Mouse (Mus musculus) stomach, postnatal 0 days (tissue): Measurements from ENCODE around the gene Gm47985. TPM values are rescaled to one million over a fixed set of nuclear protein-coding genes. Genes with fewer than 3 reads are reported as not detected.

Experiments used
- ATAC-seq: fragments of 200-750 bp; cut with Nextera tagmentation; 2 replicates; pipeline ENCODE4 v1.8.0; 2017; ENCODE audit not compliant: low FRiP score, low TSS enrichment
- DNase-seq: peaks from one replicate; pipeline ENCODE4 v3.0.0-alpha.2; 2016; ENCODE audit warnings: low spot score
- H3K27ac ChIP-seq: fragments of 300-500 bp; sonication (generic); replicated peaks from 2 replicates; pipeline ENCODE4 v1.5.1; 2014; ENCODE audit warnings: mild to moderate bottlenecking, control low read depth
- H3K27me3 ChIP-seq: fragments of 300-500 bp; sonication (generic); 2 replicates; pipeline ENCODE4 v1.6.1; 2014; ENCODE audit warnings: low read length; ENCODE audit not compliant: control insufficient read depth, insufficient read depth
- H3K36me3 ChIP-seq: fragments of 300-500 bp; sonication (generic); 2 replicates; pipeline ENCODE4 v1.6.1; 2014; ENCODE audit warnings: low read length, mixed read lengths; ENCODE audit not compliant: control insufficient read depth, insufficient read depth
- H3K4me1 ChIP-seq: fragments of 300-500 bp; sonication (generic); replicated peaks from 2 replicates; pipeline ENCODE4 v1.6.1; 2014; ENCODE audit warnings: antibody characterized with exemption; ENCODE audit not compliant: control insufficient read depth, insufficient read depth
- H3K4me2 ChIP-seq: fragments of 300-500 bp; sonication (generic); replicated peaks from 2 replicates; pipeline ENCODE4 v1.6.1; 2014; ENCODE audit warnings: low read depth, mild to moderate bottlenecking, control low read depth, moderate library complexity
- H3K4me3 ChIP-seq: fragments of 300-500 bp; sonication (generic); 2 replicates; pipeline ENCODE4 v1.5.1; 2014; ENCODE audit warnings: low read depth, low read length, control low read depth
- H3K9ac ChIP-seq: fragments of 300-500 bp; sonication (generic); 2 replicates; pipeline ENCODE4 v1.6.1; 2014; ENCODE audit warnings: mild to moderate bottlenecking, low read length, control low read depth, mixed read lengths
- H3K9me3 ChIP-seq: fragments of 300-500 bp; sonication (generic); 2 replicates; pipeline ENCODE4 v1.6.1; 2016; ENCODE audit warnings: low read length; ENCODE audit not compliant: control insufficient read depth
- CTCF ChIP-seq: IDR thresholded peaks from 2 replicates; pipeline ENCODE4 v1.5.1; 2016; ENCODE audit warnings: antibody characterized with exemption, low read depth, mild to moderate bottlenecking, moderate library complexity
- EP300 ChIP-seq: optimal IDR thresholded peaks from 2 replicates; pipeline ENCODE3; 2016; ENCODE audit warnings: antibody characterized with exemption
- WGBS: fragments of 180-500 bp; shearing (Covaris S2); extraction: QIAGEN DNeasy Blood & Tissue Kit; methylation state at CpG from one replicate; pipeline ENCODE4 v1.1.7; 2014; 5-methylcytosine and 5-hydroxymethylcytosine counted together
- polyA plus RNA-seq: library from polyadenylated mRNA; unstranded; fragments of >200 nt; fragmentation: Nextera tagmentation; extraction: Ambion mirVana; gene quantifications from 2 replicates; pipeline ENCODE4 v1.2.1, GENCODE M21; 2015

Gm47985 gene
- polyA plus RNA-seq, 1 experiment from 2014 or later = not detected

DNA sequence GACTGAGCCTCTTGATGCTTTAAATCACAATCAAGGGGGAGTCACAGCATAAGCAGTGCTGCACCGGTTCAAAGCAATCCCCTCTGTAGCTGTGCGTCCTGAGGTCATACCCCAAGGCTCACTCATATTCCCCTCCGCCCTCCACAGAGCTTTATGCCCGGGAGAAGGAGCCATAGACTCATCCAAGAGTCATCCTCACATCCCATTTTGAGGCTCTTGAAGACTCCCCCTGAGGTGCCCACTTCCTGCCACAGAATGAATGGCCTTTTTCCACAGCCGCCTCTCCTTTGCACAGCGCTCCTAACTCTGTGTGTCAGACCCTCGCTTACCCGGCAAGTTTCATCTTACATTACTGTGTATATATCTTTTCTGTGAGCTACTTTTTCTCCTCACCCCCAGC lies 45.2 kb downstream of the Gm47985 start:
- no peak for ATAC-seq
- 67% methylated on average over 8 of the region's 8 CpGs for WGBS
- no peak for TF ChIP-seq CTCF
- no peak for TF ChIP-seq EP300
- DNase-seq = no peak
- H3K9me3 ChIP-seq = no peaks in the 10 kb centered on the region
- no peaks in the 10 kb centered on the region for H3K27me3 ChIP-seq
- H3K4me1 ChIP-seq = no peaks in the 10 kb centered on the region
- H3K9ac ChIP-seq = no peak overlapping the region
- H3K4me3 ChIP-seq = no peak overlapping the region
- no peaks in the 10 kb centered on the region for H3K36me3 ChIP-seq
- H3K27ac ChIP-seq = no peak overlapping the region
- H3K4me2 ChIP-seq = no peak overlapping the region

DNA sequence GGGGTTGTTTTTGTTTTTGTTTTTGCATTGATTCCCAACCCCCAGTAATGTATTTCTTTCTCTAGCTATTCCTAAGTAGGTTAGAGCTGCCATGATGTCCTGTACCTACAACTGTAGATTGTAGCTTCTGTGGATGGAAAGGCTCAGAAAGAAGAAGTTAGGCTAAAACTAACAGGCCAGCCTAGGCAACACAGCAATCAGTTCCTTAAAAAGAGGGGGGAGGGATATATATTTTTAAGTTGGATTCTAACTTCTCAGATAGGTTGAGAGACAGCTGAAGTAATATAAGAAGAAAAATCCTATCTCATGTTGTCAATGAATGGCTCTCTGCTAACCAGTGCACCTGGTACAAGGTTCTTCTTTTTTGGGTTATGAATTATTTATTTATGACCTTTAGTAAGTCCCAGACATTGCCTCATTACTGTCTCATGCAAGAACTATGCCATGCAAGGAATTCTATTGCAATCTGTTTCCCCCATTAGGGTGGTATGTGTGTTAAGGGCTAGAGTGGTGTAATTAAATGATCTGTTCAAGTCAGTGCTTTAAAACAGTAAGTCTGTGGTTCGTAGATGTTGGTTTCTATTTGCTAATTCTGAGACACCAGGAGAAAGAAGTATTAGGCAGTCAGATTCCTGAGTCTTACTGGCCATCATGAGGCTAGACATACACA lies 46.1 kb downstream of the Gm47985 start:
- Histone ChIP-seq H3K4me3 (no peak overlapping the region), H3K4me1 (no peaks in the 10 kb centered on the region), H3K27me3 (no peaks in the 10 kb centered on the region), H3K9ac (no peak overlapping the region), H3K36me3 (no peaks in the 10 kb centered on the region), H3K4me2 (no peak overlapping the region), H3K9me3 (no peaks in the 10 kb centered on the region), H3K27ac (no peak overlapping the region)
- WGBS = 68% methylated on average over 1 of the region's 1 CpGs
- ATAC-seq (no peak), DNase-seq (no peak)
- TF ChIP-seq EP300 (no peak), CTCF (no peak)

GRCm38 (mm10) chr1:151232346-151232745 lies 50.0 kb downstream of the Gm47985 start:
- no peak for ATAC-seq
- Histone ChIP-seq H3K27ac (no peak overlapping the region), H3K9ac (no peak overlapping the region), H3K27me3 (no peaks in the 10 kb centered on the region), H3K36me3 (no peaks in the 10 kb centered on the region), H3K4me2 (no peak overlapping the region), H3K9me3 (no peaks in the 10 kb centered on the region), H3K4me3 (no peak overlapping the region), H3K4me1 (no peaks in the 10 kb centered on the region)
- no peak for DNase-seq
- 83% methylated on average over 3 of the region's 3 CpGs for WGBS
- TF ChIP-seq CTCF (no peak), EP300 (no peak)

DNA sequence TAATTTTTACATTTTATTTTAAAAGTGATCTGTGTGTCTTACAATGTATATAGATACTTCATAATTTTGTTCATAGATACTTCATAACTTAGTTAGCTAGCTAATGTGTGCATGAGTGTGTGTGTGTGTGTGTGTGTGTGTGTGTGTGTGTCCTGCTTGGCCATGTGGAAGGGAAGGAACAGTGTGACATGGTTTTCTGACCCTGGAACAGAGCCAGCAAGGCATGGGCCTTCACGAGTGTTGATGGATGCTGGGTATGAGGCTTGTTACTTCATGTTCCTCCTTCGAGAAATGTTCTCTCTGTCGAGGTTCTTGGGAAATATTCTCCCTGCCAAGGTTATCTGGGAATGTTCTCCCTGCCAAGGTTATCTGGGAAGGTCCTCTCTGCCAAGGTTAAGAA lies 51.4 kb downstream of the Gm47985 start:
- Histone ChIP-seq H3K9me3 (no peaks in the 10 kb centered on the region), H3K4me3 (no peak overlapping the region), H3K4me2 (no peak overlapping the region), H3K27ac (no peak overlapping the region), H3K9ac (no peak overlapping the region), H3K27me3 (no peaks in the 10 kb centered on the region), H3K4me1 (no peaks in the 10 kb centered on the region), H3K36me3 (no peaks in the 10 kb centered on the region)
- ATAC-seq (no peak), DNase-seq (no peak)
- no peak for TF ChIP-seq EP300
- no peak for TF ChIP-seq CTCF
- 62% methylated on average over 3 of the region's 3 CpGs for WGBS

Other genes with a start within 250 kb of the Gm47985 start
- gene Hmcn1, start 189.1 kb upstream of the Gm47985 start, polyA plus RNA-seq = 7.5 and 8.0 TPM in 2 replicates
- 0.05 TPM in 1 of 2 replicates, not detected in the other for gene Gm8947, start 9.8 kb downstream of the Gm47985 start, polyA plus RNA-seq
- gene Gm47995, start 15.9 kb downstream of the Gm47985 start, polyA plus RNA-seq = not detected in 2 replicates
- not detected in 2 replicates for gene 3110040M04Rik, start 21.6 kb downstream of the Gm47985 start, polyA plus RNA-seq
- gene Gm47996, start 27.6 kb downstream of the Gm47985 start, polyA plus RNA-seq = not detected in 2 replicates
- 92.8 and 97.5 TPM in 2 replicates for gene Ivns1abp, start 161.9 kb downstream of the Gm47985 start, polyA plus RNA-seq
- gene Swt1, start 245.9 kb downstream of the Gm47985 start, polyA plus RNA-seq = 25.1 and 25.6 TPM in 2 replicates
- gene Trmt1l, start 246.0 kb downstream of the Gm47985 start, polyA plus RNA-seq = 15.2 and 15.9 TPM in 2 replicates